Mouse (Mus musculus) fat pad, adult 2 months (tissue): Measurements from ENCODE around the gene Pdzd4.

Experiments
- DNase-seq: peaks from one replicate; pipeline ENCODE4 v3.0.0-alpha.2; 2011; ENCODE audit warnings: low read depth, low spot score; ENCODE audit errors: extremely low read depth

The Pdzd4 gene

GRCm38 (mm10) chrX:73824185-73825151, at the start of gene Pdzd4:
Pdzd4 (minus strand) TSS chrX:73824969.
- DNase-seq, result no peak

- DNase-seq, result no peak
Measured at GRCm38 (mm10) chrX:73871956-73872355, 47.2 kb upstream of the Pdzd4 start.

- DNase-seq, result no peak
Measured at GRCm38 (mm10) chrX:73871474-73871873, 46.7 kb upstream of the Pdzd4 start.

GRCm38 (mm10) chrX:73869334-73869733, 44.6 kb upstream of the Pdzd4 start:
- no peak for DNase-seq

DNA sequence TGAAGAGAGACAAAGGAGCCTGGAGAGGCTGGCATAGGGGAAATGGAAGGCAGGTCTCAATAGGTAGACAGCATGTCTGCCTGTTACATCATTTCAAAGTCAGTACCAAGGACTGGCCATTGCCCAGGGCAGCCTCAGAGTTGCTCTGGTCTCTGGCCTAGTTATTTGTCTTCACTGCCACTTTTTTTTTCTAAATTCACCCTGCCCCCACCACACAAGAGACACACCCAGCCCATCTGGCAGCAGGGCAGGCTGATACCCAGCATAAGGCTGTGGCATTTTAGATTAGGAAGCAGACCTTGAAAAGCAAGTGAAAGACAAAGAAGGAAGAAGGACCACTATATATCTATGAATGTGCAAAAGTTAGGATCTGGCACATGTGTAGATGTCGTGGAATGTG, 43.1 kb upstream of the Pdzd4 start:
- no peak for DNase-seq

- DNase-seq, result no peak
Measured at GRCm38 (mm10) chrX:73867256-73867655, 42.5 kb upstream of the Pdzd4 start.

GRCm38 (mm10) chrX:73864692-73865091, 39.9 kb upstream of the Pdzd4 start:
- DNase-seq, result no peak

- no peak for DNase-seq
Measured at GRCm38 (mm10) chrX:73855087-73855408, 30.3 kb upstream of the Pdzd4 start.

DNA sequence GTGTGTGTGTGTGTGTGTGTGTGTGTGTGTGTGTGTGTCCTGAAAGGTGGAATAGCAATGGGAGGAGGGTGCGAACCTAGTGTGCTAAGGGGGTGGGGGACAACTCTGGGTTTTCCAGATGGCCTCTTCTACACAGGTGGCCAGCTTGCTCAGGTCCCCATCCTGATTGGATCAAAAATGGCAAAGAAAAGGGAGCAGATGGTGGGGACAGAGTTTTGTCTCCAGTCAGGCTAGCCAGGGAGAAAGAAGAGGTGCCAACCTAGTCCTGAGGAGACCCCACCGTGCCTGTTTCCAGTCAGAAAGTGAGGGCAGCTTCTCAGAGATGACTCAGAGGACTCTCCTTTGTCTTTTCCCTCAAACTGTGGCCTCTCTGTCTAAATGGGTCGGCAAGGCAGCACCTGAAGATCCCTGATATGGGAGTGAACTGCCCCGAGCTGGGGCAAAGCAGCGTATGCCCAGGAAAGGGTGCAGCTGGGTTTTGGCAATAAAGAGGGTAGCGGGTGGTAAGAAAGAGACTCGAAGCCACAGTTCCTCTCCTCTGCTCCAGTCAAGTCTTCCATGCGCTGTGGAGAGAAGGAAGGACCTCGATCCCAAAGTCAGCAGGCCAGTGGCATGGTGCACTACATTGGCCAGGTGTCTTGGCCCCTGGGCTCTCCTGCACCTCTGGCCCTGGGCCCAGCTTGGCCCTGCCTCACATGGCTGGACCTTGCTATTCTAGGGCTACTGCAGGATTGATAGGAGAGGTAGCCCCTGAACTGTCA, 29.7 kb upstream of the Pdzd4 start:
- DNase-seq, result no peak

DNA sequence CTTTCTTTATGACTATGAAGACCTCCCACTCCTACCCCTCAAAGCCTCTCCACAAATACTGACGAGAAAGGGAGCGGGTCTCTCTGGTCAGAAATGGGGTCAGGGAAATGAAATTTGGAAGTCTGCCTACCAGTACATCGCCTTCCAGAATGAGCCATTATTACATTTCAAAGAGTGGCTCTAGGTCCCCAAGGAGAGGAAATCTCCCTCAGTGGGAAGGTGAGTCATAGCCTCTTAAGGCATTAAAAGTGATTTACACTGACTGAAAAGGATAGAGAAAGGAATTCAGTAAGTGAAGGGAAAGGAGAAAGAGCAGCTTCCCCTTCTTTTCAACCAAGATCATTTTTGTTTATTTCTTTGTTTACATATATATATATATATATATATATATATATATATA, 11.9 kb upstream of the Pdzd4 start:
- no peak for DNase-seq

GRCm38 (mm10) chrX:73835731-73836130, 11.0 kb upstream of the Pdzd4 start:
- DNase-seq, result peak; percentile 54

- no peak for DNase-seq
Measured at GRCm38 (mm10) chrX:73823747-73824146, 1.0 kb downstream of the Pdzd4 start.

DNA sequence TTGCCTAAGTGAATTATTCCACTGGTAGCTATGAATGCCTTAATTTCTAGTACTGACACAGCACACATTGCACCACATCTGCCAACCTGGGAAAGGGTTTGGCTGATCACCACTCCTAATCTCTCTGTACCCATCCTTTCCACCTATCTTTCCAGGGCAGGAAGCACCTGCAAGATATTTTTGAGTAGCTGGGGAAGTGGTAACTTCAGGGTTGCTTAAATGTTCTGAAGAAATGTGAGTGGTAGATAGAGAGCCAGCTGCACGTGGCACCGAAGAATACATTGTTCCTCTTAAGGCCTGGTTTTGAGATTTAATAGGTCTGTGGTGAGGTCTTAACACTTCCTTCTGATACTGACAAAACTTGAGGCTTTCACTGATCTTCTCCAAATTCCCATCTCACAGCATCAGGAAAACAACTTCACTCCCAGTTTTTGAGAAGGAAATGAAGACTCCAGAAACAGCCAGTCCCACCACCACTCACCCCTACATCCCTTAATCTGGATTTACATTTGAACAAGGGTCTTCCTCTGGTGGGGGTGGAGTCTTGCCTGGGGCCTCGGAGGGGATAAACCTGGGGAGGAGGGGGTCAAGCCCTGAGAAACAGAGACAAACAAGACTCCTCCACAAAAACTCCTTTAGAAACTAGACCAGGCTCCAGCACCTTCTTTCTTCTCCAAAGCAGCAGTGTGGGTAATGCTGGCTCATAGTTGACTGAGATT, 8.0 kb downstream of the Pdzd4 start:
- no peak for DNase-seq

DNA sequence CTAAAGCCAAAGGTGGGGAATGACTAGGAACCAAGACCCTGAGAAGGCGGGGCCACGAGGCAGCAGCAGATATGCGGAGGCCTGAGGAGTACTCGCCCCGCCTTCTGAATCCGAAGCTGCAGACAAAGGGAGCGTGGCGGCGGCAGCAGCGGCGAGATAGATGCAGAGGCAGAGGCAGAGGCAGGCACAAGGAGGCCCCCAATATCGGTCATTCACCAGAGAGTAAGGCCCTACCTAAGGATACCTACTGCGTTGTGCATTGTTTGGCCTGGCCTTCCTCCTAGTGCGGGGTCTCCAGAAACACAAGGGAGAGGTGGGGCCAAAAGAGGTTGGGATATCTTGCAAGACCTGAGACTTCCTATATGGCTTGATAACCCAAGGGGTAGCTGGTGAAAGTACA, 9.7 kb downstream of the Pdzd4 start:
- DNase-seq, result no peak

- DNase-seq, result no peak
Measured at GRCm38 (mm10) chrX:73805814-73806213, 19.0 kb downstream of the Pdzd4 start.

GRCm38 (mm10) chrX:73798502-73798901, 26.3 kb downstream of the Pdzd4 start:
- no peak for DNase-seq

DNA sequence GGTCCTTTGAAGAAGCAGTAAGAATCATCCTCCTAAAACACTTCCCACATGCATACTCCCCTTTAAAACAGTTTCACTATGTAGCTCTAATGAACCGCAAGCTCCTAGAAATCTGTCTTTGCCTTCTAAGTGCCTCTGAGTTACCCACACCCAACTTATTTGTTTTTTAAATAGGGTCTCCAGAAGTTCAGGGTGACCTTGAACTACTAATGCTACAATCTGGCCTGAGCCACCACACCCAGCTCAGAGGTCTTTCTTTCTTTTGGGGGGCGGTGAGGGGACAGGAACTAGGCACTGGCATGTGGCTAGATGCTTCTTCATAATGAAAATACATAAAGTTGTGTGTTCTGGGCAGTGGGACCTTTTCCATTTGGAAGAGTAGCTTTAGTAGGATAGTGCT, 27.3 kb downstream of the Pdzd4 start:
- no peak for DNase-seq

GRCm38 (mm10) chrX:73793505-73793904, 31.3 kb downstream of the Pdzd4 start:
- DNase-seq, result no peak

DNA sequence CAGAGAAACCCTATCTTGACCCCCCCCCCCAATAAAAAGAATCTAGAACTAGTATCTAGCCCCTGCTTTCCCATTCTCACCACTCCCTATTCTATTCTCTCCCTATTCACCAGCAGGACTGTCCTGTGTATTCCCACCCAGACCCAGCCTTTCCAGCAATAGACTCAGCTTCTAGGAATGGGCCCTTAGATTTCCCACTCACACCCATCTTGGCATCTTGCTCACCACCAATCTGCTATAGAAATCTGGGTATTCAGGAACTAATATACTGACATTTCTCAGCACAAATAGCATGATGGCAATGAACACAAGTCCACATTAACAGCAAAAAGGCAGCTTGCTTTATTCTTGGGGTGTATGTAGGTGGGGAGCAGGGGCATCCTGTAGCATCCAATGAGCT, 31.7 kb downstream of the Pdzd4 start:
- no peak for DNase-seq

DNA sequence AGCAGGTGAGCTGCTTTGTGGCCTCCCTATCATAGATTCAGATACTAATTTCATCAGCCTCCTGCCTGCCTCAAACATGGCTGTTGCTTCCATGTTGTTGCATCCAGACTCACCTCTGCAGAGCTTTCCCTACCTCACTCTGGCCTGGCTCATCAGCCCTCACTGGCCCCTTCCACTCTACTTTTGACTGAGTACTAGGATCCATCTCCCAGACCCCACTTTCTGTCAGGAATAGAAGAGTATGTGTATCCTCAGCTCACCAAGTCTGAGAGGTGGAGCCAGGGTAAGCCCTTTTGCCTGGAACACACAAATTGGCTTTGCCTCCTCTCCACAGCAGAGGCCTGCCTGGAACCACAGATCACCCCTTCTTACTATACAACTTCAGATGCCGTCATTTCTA, 36.3 kb downstream of the Pdzd4 start:
- DNase-seq, result no peak

DNA sequence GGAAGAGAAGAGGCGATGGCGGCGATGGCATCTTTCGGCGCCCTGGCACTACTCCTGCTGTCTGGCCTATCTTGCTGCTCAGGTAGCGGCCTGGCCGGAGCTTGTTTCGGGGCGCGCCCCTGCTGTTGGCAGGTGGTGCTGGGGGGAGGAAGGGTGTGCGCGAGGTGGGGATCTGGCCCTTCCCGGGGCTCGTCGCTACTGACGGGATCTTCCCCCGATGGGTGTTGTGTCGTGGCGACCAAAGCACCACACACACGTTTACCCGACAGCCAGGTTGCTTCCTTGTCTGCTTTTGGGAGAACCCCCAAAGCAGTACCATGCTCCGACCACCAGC, 37.6 kb downstream of the Pdzd4 start:
- no peak for DNase-seq
